Mouse (Mus musculus) heart, postnatal 0 days (tissue): ENCODE measurements around the gene Grm4. TPM values are rescaled to one million over a fixed set of nuclear protein-coding genes. Genes with fewer than 3 reads are reported as not detected.
"Not testable (repeated sequence)": the region's sequence is repeated elsewhere in the genome, so short reads cannot be mapped to it uniquely, and the experiment has no call there.

Experiments used
- ATAC-seq: fragments of 200-750 bp; cut with Nextera tagmentation; 2 replicates; pipeline ENCODE4 v1.8.0; 2017; ENCODE audit warnings: low read depth, moderate number of reproducible peaks, moderate library complexity; ENCODE audit not compliant: insufficient read depth
- DNase-seq: peaks from one replicate; pipeline ENCODE4 v3.0.0-alpha.2; 2016; ENCODE audit warnings: low spot score
- H3K27ac ChIP-seq: fragments of 300-500 bp; sonication (generic); 2 replicates; pipeline ENCODE4 v1.5.1; 2014; ENCODE audit warnings: low read depth, mild to moderate bottlenecking
- H3K27me3 ChIP-seq: fragments of 300-500 bp; sonication (generic); 2 replicates; pipeline ENCODE4 v1.6.1; 2014; ENCODE audit warnings: low read length, mixed read lengths; ENCODE audit not compliant: control insufficient read depth, insufficient read depth
- H3K36me3 ChIP-seq: fragments of 300-500 bp; sonication (generic); replicated peaks from 2 replicates; pipeline ENCODE4 v1.6.1; 2014; ENCODE audit warnings: low read length, mixed read lengths; ENCODE audit not compliant: control insufficient read depth, insufficient read depth
- H3K4me1 ChIP-seq: fragments of 300-500 bp; sonication (generic); 2 replicates; pipeline ENCODE4 v1.6.1; 2014; ENCODE audit warnings: antibody characterized with exemption; ENCODE audit not compliant: control insufficient read depth, insufficient read depth
- H3K4me2 ChIP-seq: fragments of 300-500 bp; sonication (generic); 2 replicates; pipeline ENCODE4 v1.6.1; 2014; ENCODE audit warnings: low read depth, mild to moderate bottlenecking, low read length, moderate library complexity
- H3K4me3 ChIP-seq: fragments of 300-500 bp; sonication (generic); 2 replicates; pipeline ENCODE4 v1.5.1; 2014; ENCODE audit warnings: low read depth, low read length
- H3K9ac ChIP-seq: fragments of 300-500 bp; sonication (generic); replicated peaks from 2 replicates; pipeline ENCODE4 v1.6.1; 2014; ENCODE audit warnings: low read depth, low read length, mixed read lengths
- H3K9me3 ChIP-seq: fragments of 300-500 bp; sonication (generic); replicated peaks from 2 replicates; pipeline ENCODE4 v1.6.1; 2016; ENCODE audit warnings: low read length; ENCODE audit not compliant: control insufficient read depth
- CTCF ChIP-seq: IDR thresholded peaks from 2 replicates; pipeline ENCODE4 v1.5.1; 2016; ENCODE audit warnings: antibody characterized with exemption, control low read depth, low read depth
- EP300 ChIP-seq: IDR thresholded peaks from 2 replicates; pipeline ENCODE4 v1.6.1; 2016; ENCODE audit warnings: antibody characterized with exemption, low read depth
- WGBS: fragments of 180-500 bp; shearing (Covaris S2); extraction: QIAGEN DNeasy Blood & Tissue Kit; methylation state at CpG from one replicate; pipeline ENCODE4 v1.1.7; 2014; 5-methylcytosine and 5-hydroxymethylcytosine counted together
- polyA plus RNA-seq: library from polyadenylated mRNA; unstranded; fragments of >200 nt; fragmentation: Nextera tagmentation; extraction: Ambion mirVana; gene quantifications from 2 replicates; pipeline ENCODE4 v1.2.1, GENCODE M21; 2015
- total RNA-seq: library from RNA; depleted of rRNA; stranded (reverse); fragments of >200 nt; gene quantifications from 2 replicates; pipeline ENCODE4 v1.2.3, GENCODE M21; 2014; ENCODE audit warnings: low replicate concordance

Gene Grm4
- total and polyA plus RNA-seq, 2 experiments from 2014 or later = 0.03 TPM; not detected in 1

DNA sequence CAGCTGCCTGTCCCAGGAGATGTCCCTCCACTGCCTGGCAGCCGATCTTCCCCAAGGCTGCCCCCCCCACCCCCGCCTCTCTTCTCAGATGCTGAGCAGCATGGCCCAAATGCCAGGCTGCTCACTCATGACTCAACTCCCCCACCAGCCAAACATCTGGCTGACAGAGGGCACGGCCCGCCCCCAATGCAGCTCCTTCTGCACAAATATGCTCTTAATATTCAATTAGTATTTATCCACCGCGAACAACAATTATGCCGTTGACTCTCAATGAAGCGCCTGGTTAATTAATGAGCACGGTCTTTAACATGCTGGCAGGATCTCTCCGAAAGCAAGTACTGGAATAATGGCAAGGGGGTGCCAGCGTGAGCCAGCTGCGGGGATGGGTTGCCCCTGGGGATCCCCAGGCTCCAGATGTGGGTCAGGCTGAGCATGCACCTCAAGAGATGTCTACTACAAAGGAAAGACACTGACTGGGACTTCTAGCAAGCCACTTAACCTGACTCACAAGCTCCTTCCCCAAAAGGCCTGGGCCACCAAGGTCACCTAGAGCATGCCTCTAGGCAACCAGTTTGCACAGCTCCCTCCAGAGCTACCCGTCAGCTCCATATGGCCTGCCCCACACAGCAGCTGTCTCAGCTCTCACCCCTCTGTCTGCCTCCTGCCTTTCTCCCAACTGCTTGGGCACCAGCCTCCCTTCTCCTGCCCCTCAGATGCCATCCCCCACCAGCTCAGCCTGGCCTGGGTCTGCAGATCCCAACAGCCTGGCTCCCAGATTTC is 131.8 kb downstream of the Grm4 start:
- 82% methylated on average over 13 of the region's 13 CpGs for WGBS
- H3K9me3 ChIP-seq = no peaks in the 10 kb centered on the region
- no peaks in the 10 kb centered on the region for H3K4me1 ChIP-seq
- H3K4me2 ChIP-seq = no peak overlapping the region
- H3K36me3 ChIP-seq = no peaks in the 10 kb centered on the region
- H3K27me3 ChIP-seq = 0 out of 2 replicates have a peak, but pooled peaks cover 4% of the 10 kb centered on the region
- no peak overlapping the region for H3K9ac ChIP-seq
- H3K27ac ChIP-seq = no peak overlapping the region
- DNase-seq (no peak), ATAC-seq (no peak)
- H3K4me3 ChIP-seq = no peak overlapping the region
- TF ChIP-seq CTCF = no peak
- TF ChIP-seq EP300 = no peak

DNA sequence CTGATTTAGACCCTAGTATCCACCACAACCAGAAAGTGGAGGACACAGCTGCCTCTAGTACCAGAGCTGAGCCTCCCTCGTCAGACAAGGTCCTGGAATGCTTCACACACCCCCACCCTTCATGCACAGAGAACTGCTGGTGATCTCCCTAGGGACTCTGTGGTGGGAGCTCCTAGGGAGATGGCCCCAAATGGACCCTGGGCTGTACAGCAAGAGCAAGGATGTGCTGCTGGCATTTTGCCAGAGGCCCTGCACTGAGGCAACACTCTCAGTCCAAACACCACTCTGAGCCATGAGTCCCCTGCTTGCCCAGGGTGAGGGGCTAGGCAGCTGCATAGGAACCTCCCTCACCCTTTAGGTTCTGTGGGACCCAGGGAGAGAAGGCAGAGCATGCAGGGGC is 134.8 kb downstream of the Grm4 start:
- H3K27me3 ChIP-seq = 0 out of 2 replicates have a peak, but pooled peaks cover 4% of the 10 kb centered on the region
- TF ChIP-seq CTCF (no peak), EP300 (no peak)
- DNase-seq = no peak

DNA sequence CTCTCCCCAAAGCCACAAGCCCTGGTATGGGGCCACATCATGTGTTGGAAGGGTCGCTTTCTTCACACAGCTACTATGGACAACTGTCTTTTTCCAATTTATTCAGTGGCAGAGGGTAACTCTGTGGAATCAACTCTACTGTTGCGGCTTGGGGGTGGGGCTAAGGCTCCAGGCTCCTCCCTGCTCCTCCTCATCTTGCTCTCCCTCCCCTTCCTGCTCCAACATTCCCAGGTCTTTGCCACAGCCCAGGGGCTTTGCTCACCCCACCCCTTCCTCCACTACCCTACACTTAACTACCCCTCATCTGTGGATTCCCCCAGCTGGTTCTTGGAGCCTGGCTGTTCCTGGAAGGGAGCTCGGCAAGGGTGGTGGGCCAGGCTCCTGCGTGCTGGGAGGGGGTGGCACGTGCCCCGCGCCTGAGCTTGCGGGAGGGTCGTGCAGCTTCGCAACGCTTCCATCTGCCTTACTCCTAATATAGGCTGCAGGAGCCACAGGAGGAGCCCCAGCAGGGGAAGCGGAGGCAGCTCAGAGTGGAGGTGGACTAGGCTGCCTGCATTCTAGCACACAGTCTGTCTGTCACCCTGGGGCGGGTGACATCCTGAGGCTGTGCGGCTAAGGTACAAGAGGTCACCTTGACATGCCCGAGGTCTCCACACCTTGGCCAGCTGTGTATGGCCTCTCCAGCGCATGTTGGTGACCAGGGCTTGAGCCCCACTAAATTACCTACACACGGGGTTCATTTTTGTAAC is 135.5 kb downstream of the Grm4 start:
- H3K4me2 ChIP-seq = no peak overlapping the region
- H3K36me3 ChIP-seq = no peaks in the 10 kb centered on the region
- TF ChIP-seq EP300 (no peak), CTCF (no peak)
- H3K27ac ChIP-seq = no peak overlapping the region
- no peak for DNase-seq
- no peaks in the 10 kb centered on the region for H3K4me1 ChIP-seq
- no peak overlapping the region for H3K4me3 ChIP-seq
- 34% methylated on average over 17 of the region's 17 CpGs for WGBS
- H3K9ac ChIP-seq = 0 out of 2 replicates have a peak overlapping the region, but pooled peaks have one; percentile 23
- 0 out of 2 replicates have a peak, but pooled peaks cover 4% of the 10 kb centered on the region for H3K27me3 ChIP-seq
- H3K9me3 ChIP-seq = no peaks in the 10 kb centered on the region
- ATAC-seq = no peak

More for the DNA sequence above, 134.8 kb downstream of the Grm4 start:
- WGBS = 11% methylated on average over 1 of the region's 1 CpGs
- no peak overlapping the region for H3K9ac ChIP-seq
- H3K27ac ChIP-seq = no peak overlapping the region
- H3K4me1 ChIP-seq = no peaks in the 10 kb centered on the region
- no peak overlapping the region for H3K4me3 ChIP-seq
- no peaks in the 10 kb centered on the region for H3K9me3 ChIP-seq
- no peak overlapping the region for H3K4me2 ChIP-seq
- no peak for ATAC-seq
- H3K36me3 ChIP-seq = no peaks in the 10 kb centered on the region

DNA sequence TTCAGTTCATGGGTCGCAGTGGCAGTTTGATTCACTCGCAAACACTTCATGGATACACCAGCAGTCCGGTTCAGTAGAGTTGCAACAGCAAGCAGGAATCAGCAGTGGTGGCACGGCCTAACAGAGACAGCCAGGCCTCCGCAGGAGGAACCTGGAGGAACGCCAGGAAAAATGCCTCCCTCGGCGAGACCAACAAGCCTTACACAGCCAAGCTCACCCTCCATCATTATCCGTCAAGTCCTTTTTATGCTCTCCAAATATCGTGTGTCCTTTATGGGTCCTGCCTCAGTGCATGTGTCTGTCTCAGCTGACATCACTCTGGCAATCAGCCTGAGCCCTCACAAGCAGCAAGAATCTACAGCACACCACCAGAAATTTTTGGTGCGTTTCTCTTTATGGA is 138.3 kb downstream of the Grm4 start:
- Histone ChIP-seq H3K4me3 (no peak overlapping the region), H3K9ac (no peak overlapping the region), H3K36me3 (no peaks in the 10 kb centered on the region), H3K4me1 (no peaks in the 10 kb centered on the region), H3K27me3 (no peaks in the 10 kb centered on the region), H3K27ac (no peak overlapping the region), H3K4me2 (no peak overlapping the region), H3K9me3 (no peaks in the 10 kb centered on the region)
- ATAC-seq = no peak
- DNase-seq = no peak
- 54% methylated on average over 11 of the region's 11 CpGs for WGBS
- TF ChIP-seq CTCF = no peak
- TF ChIP-seq EP300 = no peak

DNA sequence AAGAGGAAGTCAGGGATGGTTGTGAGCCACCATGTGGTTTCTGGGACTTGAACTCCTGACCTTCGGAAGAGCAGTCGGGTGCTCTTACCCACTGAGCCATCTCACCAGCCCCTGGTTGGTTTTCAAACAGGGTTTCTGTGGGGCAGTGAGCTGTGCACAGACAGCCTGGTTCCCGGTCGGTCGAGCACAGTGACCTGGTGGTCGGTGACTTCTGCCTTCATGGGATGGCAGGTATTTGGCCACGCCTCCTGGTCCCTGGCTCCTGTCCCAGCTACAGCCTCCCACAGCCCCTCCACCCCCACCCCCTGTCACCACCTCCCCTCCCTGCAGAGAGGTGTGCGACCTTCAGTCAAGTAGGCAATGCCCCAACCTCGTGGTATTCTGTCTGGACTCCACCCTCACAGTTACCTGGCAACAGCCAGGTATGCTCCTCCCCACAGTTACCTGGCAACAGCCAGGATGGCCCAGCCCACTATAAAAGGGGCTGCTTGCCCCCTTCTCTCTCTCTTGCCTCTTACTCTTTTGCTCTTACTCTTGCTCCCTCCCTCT is 140.2 kb downstream of the Grm4 start:
- not testable (repeated sequence) for H3K27ac ChIP-seq, H3K36me3 ChIP-seq, DNase-seq, H3K4me2 ChIP-seq, H3K9ac ChIP-seq, H3K27me3 ChIP-seq, ATAC-seq, H3K4me3 ChIP-seq, H3K4me1 ChIP-seq
- H3K9me3 ChIP-seq = peaks cover 13% of the 10 kb centered on the region
- 48% methylated on average over 9 of the region's 9 CpGs for WGBS
